12 mouse cellular contexts compared by ENCODE assay signal in genomic region chr2:170177323-170177722, GRCm38 (mm10). TPM values are rescaled to one million over a fixed set of nuclear protein-coding genes. Genes with fewer than 3 reads are reported as not detected.
DNase-seq lines count a peak whose midpoint lies in the region; ATAC-seq and TF ChIP-seq lines count a peak whose summit lies in the region.
"Had no signal": no experiment of that assay in that cellular context is flagged by ENCODE, and none has a peak within 500 bp of the region (broad histone marks: within the 10 kb centered on the region; RNA-seq: fewer than 3 reads in every experiment).

No protein-coding gene starts in this region.

- H3K4me3 ChIP-seq in embryonic facial prominence, embryonic 12.5 days = no peak overlapping the region
- no peak overlapping the region for H3K4me3 ChIP-seq in embryonic facial prominence, embryonic 10.5 days
- H3K4me3 ChIP-seq in hindbrain, embryonic 15.5 days = no peak overlapping the region
- H3K4me3 ChIP-seq in hindbrain, postnatal 0 days (ENCODE audit: low read length) = no peak overlapping the region
- no peak overlapping the region for H3K4me3 ChIP-seq in lung, postnatal 0 days (ENCODE audit: low read depth, low read length)
- H3K4me3 ChIP-seq in lung, adult 2 months (replicated peaks; ENCODE audit: extremely low read depth, low read depth, low read length) = no peak overlapping the region
- H3K4me3 ChIP-seq: midbrain, embryonic 15.5 days; neural tube, embryonic 13.5 days had no signal

- no peak for TF ChIP-seq EP300 in lung, postnatal 0 days (IDR thresholded peaks at IDR 0.05)

- TF ChIP-seq CTCF in hindbrain, postnatal 0 days (IDR thresholded peaks at IDR 0.05; ENCODE audit: low read depth) = no peak
- no peak for TF ChIP-seq CTCF in lung, postnatal 0 days (IDR thresholded peaks at IDR 0.05)
- TF ChIP-seq CTCF in lung, adult 2 months (IDR thresholded peaks at IDR 0.05; ENCODE audit: insufficient read depth, low read length) = no peak

- no peak overlapping the region for H3K27ac ChIP-seq in embryonic facial prominence, embryonic 12.5 days
- no peak overlapping the region; the same call in 1 of the 2 replicates for H3K27ac ChIP-seq in embryonic facial prominence, embryonic 10.5 days (replicated peaks)
- H3K27ac ChIP-seq in hindbrain, embryonic 15.5 days (replicated peaks) = no peak overlapping the region
- H3K27ac ChIP-seq in hindbrain, postnatal 0 days = no peak overlapping the region
- peak overlapping the region; percentile 26; the same call in 1 of the 2 replicates for H3K27ac ChIP-seq in lung, postnatal 0 days (ENCODE audit: low read length)
- H3K27ac ChIP-seq: midbrain, embryonic 15.5 days had no signal

- H3K4me2 ChIP-seq in embryonic facial prominence, embryonic 12.5 days (replicated peaks) = 0 out of 2 replicates have a peak overlapping the region, but pooled peaks have one; percentile 21
- H3K4me2 ChIP-seq in hindbrain, embryonic 15.5 days = peak overlapping the region; percentile 9; the same call in 1 of the 2 replicates
- no peak overlapping the region for H3K4me2 ChIP-seq in hindbrain, postnatal 0 days (ENCODE audit: low read depth, low read length)
- H3K4me2 ChIP-seq in lung, postnatal 0 days (replicated peaks; ENCODE audit: low read depth, low read length) = 0 out of 2 replicates have a peak overlapping the region, but pooled peaks have one; percentile 14
- H3K4me2 ChIP-seq: midbrain, embryonic 15.5 days; neural tube, embryonic 13.5 days had no signal

- peaks cover 32% of the 10 kb centered on the region for H3K4me1 ChIP-seq in embryonic facial prominence, embryonic 12.5 days
- peaks cover 50% of the 10 kb centered on the region for H3K4me1 ChIP-seq in embryonic facial prominence, embryonic 10.5 days
- peaks cover 17% of the 10 kb centered on the region for H3K4me1 ChIP-seq in hindbrain, embryonic 15.5 days (replicated peaks)
- peaks cover 5% of the 10 kb centered on the region; the same call in 1 of the 2 replicates for H3K4me1 ChIP-seq in hindbrain, postnatal 0 days (ENCODE audit: insufficient read depth, low read length)
- H3K4me1 ChIP-seq in lung, postnatal 0 days (ENCODE audit: insufficient read depth, low read depth, low read length) = peaks cover 7% of the 10 kb centered on the region; the same call in 1 of the 2 replicates
- H3K4me1 ChIP-seq in lung, adult 2 months (ENCODE audit: control insufficient read depth, insufficient read depth, low read length) = peaks cover 3% of the 10 kb centered on the region; the same call in 1 of the 2 replicates

- H3K9ac ChIP-seq in embryonic facial prominence, embryonic 12.5 days = no peak overlapping the region
- no peak overlapping the region for H3K9ac ChIP-seq in hindbrain, embryonic 15.5 days
- H3K9ac ChIP-seq in hindbrain, postnatal 0 days (replicated peaks; ENCODE audit: low read length) = no peak overlapping the region
- no peak overlapping the region for H3K9ac ChIP-seq in lung, postnatal 0 days (replicated peaks; ENCODE audit: low read depth)
- H3K9ac ChIP-seq: midbrain, embryonic 15.5 days; neural tube, embryonic 13.5 days had no signal

- DNase-seq in embryonic facial prominence, embryonic 10.5 days (ENCODE audit: low spot score) = no peak
- DNase-seq in hindbrain, postnatal 0 days (ENCODE audit: low spot score) = no peak
- peak; percentile 51 for DNase-seq in lung, postnatal 0 days (ENCODE audit: low spot score)
- no peak for DNase-seq in lung, adult 2 months
- no peak for DNase-seq in urinary bladder, postnatal 25 days (ENCODE audit: low spot score)
- no peak for DNase-seq in c-Kit-positive CD71-positive TER-119-positive erythroid progenitor cells, embryonic 14.5 days (ENCODE audit: low spot score)
- DNase-seq: cerebellum, postnatal 36 days; retina, postnatal 1 day had no signal

- H3K36me3 ChIP-seq in embryonic facial prominence, embryonic 12.5 days = no peaks in the 10 kb centered on the region
- no peaks in the 10 kb centered on the region for H3K36me3 ChIP-seq in embryonic facial prominence, embryonic 10.5 days (replicated peaks)
- no peaks in the 10 kb centered on the region for H3K36me3 ChIP-seq in hindbrain, embryonic 15.5 days
- H3K36me3 ChIP-seq in hindbrain, postnatal 0 days (ENCODE audit: insufficient read depth, low read length) = no peaks in the 10 kb centered on the region
- H3K36me3 ChIP-seq in lung, postnatal 0 days (ENCODE audit: insufficient read depth, low read length) = no peaks in the 10 kb centered on the region
- H3K36me3 ChIP-seq: midbrain, embryonic 15.5 days; neural tube, embryonic 13.5 days had no signal

- no peak for ATAC-seq in embryonic facial prominence, embryonic 12.5 days (ENCODE audit: insufficient number of reproducible peaks, insufficient read depth, low FRiP score, low TSS enrichment)
- no peak for ATAC-seq in hindbrain, embryonic 15.5 days (ENCODE audit: low FRiP score, low read depth)
- no peak for ATAC-seq in hindbrain, postnatal 0 days
- ATAC-seq in lung, postnatal 0 days = 0 out of 2 replicates have a peak, but pooled peaks have one; percentile 19
- ATAC-seq: midbrain, embryonic 15.5 days had no signal

- H3K27me3 ChIP-seq in embryonic facial prominence, embryonic 12.5 days = no peaks in the 10 kb centered on the region
- no peaks in the 10 kb centered on the region for H3K27me3 ChIP-seq in embryonic facial prominence, embryonic 10.5 days (replicated peaks; ENCODE audit: low read depth, poor library complexity, severe bottlenecking)
- H3K27me3 ChIP-seq in hindbrain, embryonic 15.5 days = no peaks in the 10 kb centered on the region
- H3K27me3 ChIP-seq in hindbrain, postnatal 0 days (ENCODE audit: insufficient read depth, low read length) = no peaks in the 10 kb centered on the region
- no peaks in the 10 kb centered on the region for H3K27me3 ChIP-seq in lung, postnatal 0 days (replicated peaks; ENCODE audit: insufficient read depth, low read length)
- H3K27me3 ChIP-seq: midbrain, embryonic 15.5 days; neural tube, embryonic 13.5 days had no signal

- H3K9me3 ChIP-seq in embryonic facial prominence, embryonic 12.5 days = no peaks in the 10 kb centered on the region
- no peaks in the 10 kb centered on the region for H3K9me3 ChIP-seq in embryonic facial prominence, embryonic 10.5 days
- H3K9me3 ChIP-seq in hindbrain, embryonic 15.5 days = no peaks in the 10 kb centered on the region
- H3K9me3 ChIP-seq in hindbrain, postnatal 0 days (ENCODE audit: low read length) = no peaks in the 10 kb centered on the region
- no peaks in the 10 kb centered on the region for H3K9me3 ChIP-seq in lung, postnatal 0 days (ENCODE audit: low read length)
- H3K9me3 ChIP-seq: midbrain, embryonic 15.5 days; neural tube, embryonic 13.5 days had no signal

- TF ChIP-seq POLR2A in lung, adult 2 months (IDR thresholded peaks at IDR 0.05; ENCODE audit: borderline replicate concordance, extremely low read depth, low read depth, low read length) = no peak

- 26% methylated on average over 8 of the region's 8 CpGs for WGBS in embryonic facial prominence, embryonic 12.5 days
- 36% methylated on average over 8 of the region's 8 CpGs for WGBS in embryonic facial prominence, embryonic 10.5 days
- 34% methylated on average over 8 of the region's 8 CpGs for WGBS in hindbrain, embryonic 15.5 days
- 36% methylated on average over 8 of the region's 8 CpGs for WGBS in hindbrain, postnatal 0 days
- WGBS in lung, postnatal 0 days = 23% methylated on average over 8 of the region's 8 CpGs
- 19% methylated on average over 8 of the region's 8 CpGs for WGBS in lung, adult 2 months

RNA-seq across cellular contexts. Expression of gene Zfp217, which starts 29.4 kb away (rescaled TPM):
- polyA plus RNA-seq in embryonic facial prominence, embryonic 12.5 days (2016; fragmentation: Nextera tagmentation; extraction: Ambion mirVana) = 4.5 and 4.9 TPM in 2 replicates
- polyA plus RNA-seq in embryonic facial prominence, embryonic 10.5 days (2016; fragmentation: Nextera tagmentation; extraction: Ambion mirVana) = 3.9 and 4.2 TPM in 2 replicates
- 1.7 and 1.9 TPM in 2 replicates for polyA plus RNA-seq in hindbrain, embryonic 15.5 days (2015; fragmentation: Nextera tagmentation; extraction: Ambion mirVana)
- 3.5 and 8.5 TPM in 2 replicates for total RNA-seq in hindbrain, postnatal 0 days (2014; rRNA removed)
- polyA plus RNA-seq in hindbrain, postnatal 0 days (2015; fragmentation: Nextera tagmentation; extraction: Ambion mirVana) = 0.59 and 0.61 TPM in 2 replicates
- polyA plus RNA-seq in lung, postnatal 0 days (2015; fragmentation: Nextera tagmentation; extraction: Ambion mirVana) = 4.0 and 4.4 TPM in 2 replicates
- 13.7 and 19.8 TPM in 2 replicates for polyA plus RNA-seq in lung, adult 2 months (2012; rRNA removed)
